Mouse (Mus musculus) lung, postnatal 0 days (tissue): ENCODE results near the gene A630089N07Rik.
"Not testable (repeated sequence)": the region's sequence is repeated elsewhere in the genome, so short reads cannot be mapped to it uniquely, and the experiment has no call there.

Experiments used
- CTCF ChIP-seq: IDR thresholded peaks from 2 replicates; pipeline ENCODE4 v1.5.1; 2016; ENCODE audit warnings: antibody characterized with exemption, mild to moderate bottlenecking
- EP300 ChIP-seq: IDR thresholded peaks from 2 replicates; pipeline ENCODE4 v1.6.1; 2016; ENCODE audit warnings: antibody characterized with exemption, mild to moderate bottlenecking, control low read depth

- TF ChIP-seq CTCF, EP300: not testable (repeated sequence)
Observed at GRCm38 (mm10) chr16:97992477-97992876, 89.8 kb downstream of the A630089N07Rik start.
